Mouse (Mus musculus) kidney, adult 2 months (tissue): Measurements from ENCODE around the gene Iqsec3. TPM values are rescaled to one million over a fixed set of nuclear protein-coding genes. Genes with fewer than 3 reads are reported as not detected.

Source experiments
- DNase-seq: peaks from one replicate; pipeline ENCODE4 v3.0.0; 2021
- H3K27ac ChIP-seq: fragments of 200-500 bp; 2 replicates; pipeline ENCODE4 v1.5.1; 2012; ENCODE audit warnings: low read depth, low read length, control low read depth, inconsistent platforms; ENCODE audit not compliant: insufficient read depth
- H3K27me3 ChIP-seq: fragments of 200-500 bp; replicated peaks from 2 replicates; pipeline ENCODE4 v1.6.1; 2012; ENCODE audit warnings: mild to moderate bottlenecking, moderate library complexity, low read length, inconsistent platforms; ENCODE audit not compliant: control insufficient read depth, insufficient read depth
- H3K36me3 ChIP-seq: fragments of 200-500 bp; 2 replicates; pipeline ENCODE4 v1.6.1; 2012; ENCODE audit warnings: mild to moderate bottlenecking, moderate library complexity, low read length, inconsistent platforms; ENCODE audit not compliant: control insufficient read depth, insufficient read depth
- H3K4me1 ChIP-seq: fragments of 200-500 bp; 2 replicates; pipeline ENCODE4 v1.6.1; 2011; ENCODE audit warnings: low read length; ENCODE audit not compliant: control insufficient read depth, insufficient read depth
- H3K4me3 ChIP-seq: fragments of 200-500 bp; 2 replicates; pipeline ENCODE4 v1.5.1; 2011; ENCODE audit warnings: mild to moderate bottlenecking, low read depth, low read length, control low read depth; ENCODE audit not compliant: insufficient read depth
- CTCF ChIP-seq: fragments of 200-500 bp; conservative IDR thresholded peaks from 2 replicates; pipeline ENCODE4 v1.5.1; 2011; ENCODE audit warnings: low read depth, mild to moderate bottlenecking, control low read depth, low read length, moderate library complexity, mixed read lengths; ENCODE audit not compliant: insufficient read depth, insufficient read length
- POLR2A ChIP-seq: fragments of 200-500 bp; IDR thresholded peaks from one replicate; pipeline ENCODE4 v1.6.1; 2011; ENCODE audit warnings: low read depth, low read length, control low read depth
- WGBS: fragments of 180-500 bp; shearing (Covaris S2); methylation state at CpG from one replicate; pipeline ENCODE4 v1.1.7; 2018; 5-methylcytosine and 5-hydroxymethylcytosine counted together
- polyA plus RNA-seq: library from polyadenylated mRNA; depleted of rRNA; stranded (reverse); fragments of >200 nt; gene quantifications from 2 replicates; pipeline ENCODE4 v1.2.3, GENCODE M21; 2012

The Iqsec3 gene
- polyA plus RNA-seq, 1 experiment = 0.20 TPM

DNA sequence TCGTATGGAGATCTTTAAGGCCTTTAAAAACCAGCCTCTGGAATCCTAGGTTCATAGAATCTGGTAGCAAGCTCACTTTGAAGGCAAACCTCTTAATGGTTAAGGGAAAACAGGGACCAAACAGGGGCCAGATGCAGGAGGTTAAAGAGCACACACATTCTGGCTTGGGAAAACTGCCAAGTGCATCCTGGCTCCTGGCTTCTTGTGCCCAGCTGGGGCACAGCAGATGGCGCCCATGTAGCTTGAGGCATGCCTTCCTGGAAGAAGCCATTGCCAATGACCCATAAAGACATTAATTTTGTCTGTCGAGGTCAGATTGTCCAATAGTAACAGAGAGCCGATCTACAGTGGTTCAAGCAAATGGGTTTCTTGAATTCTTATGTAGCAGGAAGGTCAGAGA lies 109.5 kb downstream of the Iqsec3 start:
- 44% methylated on average over 4 of the region's 4 CpGs for WGBS
- peak; percentile 85 for DNase-seq
- H3K4me3 ChIP-seq = no peak overlapping the region

DNA sequence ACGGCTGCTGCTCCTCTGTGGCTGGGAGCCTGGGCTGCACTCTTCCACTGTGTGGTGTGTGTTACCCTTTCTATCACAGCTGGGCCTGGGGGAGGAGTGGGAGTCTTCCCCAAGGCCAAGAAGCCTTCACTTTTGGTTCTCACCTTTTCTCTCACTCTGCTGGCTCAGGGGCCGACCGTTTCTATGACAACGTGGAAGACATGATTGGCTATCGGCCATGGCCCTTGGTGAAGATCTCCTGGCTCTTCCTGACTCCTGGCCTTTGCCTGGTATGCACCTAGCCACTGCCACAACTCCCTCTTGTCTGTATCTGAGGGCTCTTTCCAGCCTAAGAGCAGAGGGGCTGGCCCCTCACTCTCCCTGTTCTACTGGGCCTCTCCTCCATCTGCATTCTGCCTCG lies 110.4 kb downstream of the Iqsec3 start:
- DNase-seq = no peak
- TF ChIP-seq CTCF = no peak
- no peak for TF ChIP-seq POLR2A
- Histone ChIP-seq H3K27ac (no peak overlapping the region), H3K4me3 (no peak overlapping the region), H3K36me3 (no peaks in the 10 kb centered on the region), H3K4me1 (no peaks in the 10 kb centered on the region), H3K27me3 (no peaks in the 10 kb centered on the region)
- 70% methylated on average over 6 of the region's 6 CpGs for WGBS

More for the DNA sequence above, 109.5 kb downstream of the Iqsec3 start:
- Histone ChIP-seq H3K4me1 (no peaks in the 10 kb centered on the region), H3K27me3 (no peaks in the 10 kb centered on the region), H3K36me3 (no peaks in the 10 kb centered on the region), H3K27ac (no peak overlapping the region)
- TF ChIP-seq CTCF (no peak), POLR2A (no peak)

DNA sequence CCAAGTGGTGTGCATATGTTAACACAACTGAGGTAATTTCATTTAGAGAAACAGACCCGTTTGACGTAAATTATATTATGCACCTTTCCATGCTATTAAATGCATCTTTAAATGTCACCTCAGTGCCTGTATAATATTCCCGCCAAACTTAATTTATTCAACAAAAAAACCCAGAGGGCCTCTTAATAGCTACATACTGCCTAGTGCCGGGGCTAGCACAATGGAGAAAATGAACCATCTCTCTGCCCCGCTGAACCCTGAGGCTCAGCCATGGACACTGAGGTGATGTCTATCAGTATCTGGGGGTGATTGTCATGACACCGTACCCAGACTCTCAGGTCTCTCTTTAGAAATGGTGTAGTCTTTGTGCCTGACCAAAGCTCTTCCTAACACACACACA lies 116.2 kb downstream of the Iqsec3 start:
- WGBS = 86% methylated on average over 6 of the region's 6 CpGs
- Histone ChIP-seq H3K27me3 (no peaks in the 10 kb centered on the region), H3K36me3 (no peaks in the 10 kb centered on the region), H3K4me3 (no peak overlapping the region), H3K27ac (no peak overlapping the region), H3K4me1 (no peaks in the 10 kb centered on the region)
- no peak for DNase-seq
- TF ChIP-seq POLR2A (no peak), CTCF (no peak)

DNA sequence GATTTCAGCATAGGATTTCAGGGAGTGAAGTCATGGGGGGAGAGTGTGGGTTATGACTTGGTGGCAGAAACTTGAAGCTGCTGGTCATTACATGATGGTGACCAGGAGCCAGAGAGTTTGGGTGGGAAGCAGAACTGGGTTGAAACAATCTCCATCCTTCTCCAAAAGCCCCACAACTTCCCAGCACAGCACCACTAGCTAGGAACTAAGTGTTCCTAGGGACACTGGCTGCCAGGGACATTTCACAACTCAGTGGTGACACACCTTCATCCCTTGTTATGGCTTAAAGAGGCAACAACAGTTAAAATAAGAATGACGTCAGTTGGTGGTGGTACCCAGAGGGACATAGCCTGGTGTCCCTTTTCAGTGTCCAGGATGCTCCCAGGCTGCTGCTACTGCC lies 117.4 kb downstream of the Iqsec3 start:
- no peaks in the 10 kb centered on the region for H3K36me3 ChIP-seq
- DNase-seq = no peak
- no peaks in the 10 kb centered on the region for H3K27me3 ChIP-seq
- no peak for TF ChIP-seq POLR2A
- TF ChIP-seq CTCF = no peak
- H3K27ac ChIP-seq = no peak overlapping the region
- H3K4me3 ChIP-seq = no peak overlapping the region
- 82% methylated on average over 1 of the region's 1 CpGs for WGBS
- H3K4me1 ChIP-seq = no peaks in the 10 kb centered on the region

DNA sequence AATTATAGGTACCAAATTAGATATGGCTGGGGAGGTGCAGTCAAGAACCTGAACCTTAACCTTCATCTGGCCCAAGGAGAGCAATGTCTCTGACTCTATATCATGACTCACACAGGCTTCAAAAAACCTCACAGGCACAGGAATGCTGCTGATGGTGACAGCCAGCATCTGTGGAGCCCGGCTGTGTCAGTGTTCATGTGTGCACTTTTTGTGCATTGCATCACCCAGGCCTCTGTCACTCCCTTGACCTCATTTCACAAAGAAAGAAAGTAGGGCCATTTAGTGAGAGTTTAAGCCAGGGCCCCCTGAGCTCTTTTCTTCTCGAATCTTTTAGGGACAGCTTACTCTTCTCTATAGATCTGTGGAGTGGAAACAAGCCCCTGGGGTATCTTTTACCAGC lies 121.2 kb downstream of the Iqsec3 start:
- Histone ChIP-seq H3K4me3 (no peak overlapping the region), H3K27me3 (no peaks in the 10 kb centered on the region), H3K36me3 (no peaks in the 10 kb centered on the region), H3K27ac (no peak overlapping the region), H3K4me1 (no peaks in the 10 kb centered on the region)
- TF ChIP-seq POLR2A (no peak), CTCF (no peak)
- no peak for DNase-seq
- WGBS = 41% methylated on average over 2 of the region's 2 CpGs

DNA sequence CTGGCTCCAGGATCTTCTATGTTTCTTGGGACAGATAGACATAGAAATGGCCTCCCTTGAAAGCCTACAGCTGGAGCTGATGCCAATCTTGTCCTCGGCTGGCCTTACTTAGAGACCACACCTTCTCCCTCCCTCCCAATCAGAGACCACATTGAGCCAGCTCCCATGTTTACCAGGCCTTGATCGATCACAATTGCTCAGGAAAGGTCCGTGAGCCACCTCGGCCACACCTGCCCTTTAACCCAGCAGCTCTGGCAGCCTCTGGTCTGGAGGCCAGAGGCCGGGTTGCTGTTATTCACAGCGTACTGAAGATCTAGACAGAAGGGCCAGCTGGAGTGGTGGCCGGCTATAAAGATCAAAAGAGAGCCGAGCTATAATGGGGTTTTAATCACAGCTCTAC lies 127.0 kb downstream of the Iqsec3 start:
- Histone ChIP-seq H3K4me3 (no peak overlapping the region), H3K36me3 (no peaks in the 10 kb centered on the region), H3K27me3 (no peaks in the 10 kb centered on the region), H3K27ac (no peak overlapping the region), H3K4me1 (no peaks in the 10 kb centered on the region)
- TF ChIP-seq CTCF = no peak
- no peak for DNase-seq
- WGBS = 59% methylated on average over 8 of the region's 8 CpGs

DNA sequence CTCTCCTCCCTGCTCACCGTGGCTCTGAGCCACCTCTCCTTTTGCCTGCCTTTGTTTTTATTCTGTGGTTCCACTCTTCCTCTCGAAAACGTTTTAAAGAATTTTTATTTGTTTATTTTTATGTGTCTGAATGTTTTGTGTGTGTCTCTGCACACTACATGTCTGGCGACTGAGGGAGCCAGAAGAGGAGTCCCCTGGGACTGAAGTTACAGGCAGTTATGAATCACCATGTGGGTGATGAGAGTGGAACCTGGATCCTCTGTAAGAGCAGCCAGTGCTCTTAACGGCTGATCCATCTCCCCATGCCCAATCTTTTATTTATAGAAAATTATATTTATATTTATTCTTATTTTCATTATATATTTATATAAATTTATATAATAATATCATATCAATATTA lies 129.1 kb downstream of the Iqsec3 start:
- no peaks in the 10 kb centered on the region for H3K4me1 ChIP-seq
- WGBS = 38% methylated on average over 5 of the region's 5 CpGs
- no peak for TF ChIP-seq CTCF
- TF ChIP-seq POLR2A = no peak
- H3K36me3 ChIP-seq = no peaks in the 10 kb centered on the region
- peak overlapping the region; percentile 24; the same call in 1 of the 2 replicates for H3K4me3 ChIP-seq
- H3K27me3 ChIP-seq = no peaks in the 10 kb centered on the region
- DNase-seq = no peak
- no peak overlapping the region; the same call in 1 of the 2 replicates for H3K27ac ChIP-seq

DNA sequence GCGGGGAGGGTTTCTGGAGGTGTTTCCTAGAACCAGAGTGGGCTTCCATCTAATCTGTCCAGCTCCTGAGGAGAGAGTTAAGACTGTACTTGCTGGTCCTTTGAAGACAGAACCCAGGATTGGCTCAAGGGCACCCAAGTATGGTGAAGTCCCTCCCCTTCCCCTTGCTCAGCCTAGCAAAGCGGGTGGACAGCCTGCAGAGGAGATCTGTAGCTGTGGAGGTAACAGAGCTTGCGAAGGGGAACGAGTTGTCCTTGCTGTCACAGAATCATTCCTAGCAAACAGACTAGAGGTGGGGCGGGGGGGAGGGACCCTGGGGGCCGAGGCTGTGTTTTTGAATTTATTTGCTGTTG lies 129.7 kb downstream of the Iqsec3 start:
- no peak for TF ChIP-seq CTCF
- TF ChIP-seq POLR2A = no peak
- peak; percentile 37 for DNase-seq
- peak overlapping the region; percentile 4; the same call in 1 of the 2 replicates for H3K4me3 ChIP-seq
- no peaks in the 10 kb centered on the region for H3K4me1 ChIP-seq
- H3K27ac ChIP-seq = no peak overlapping the region
- H3K36me3 ChIP-seq = no peaks in the 10 kb centered on the region
- WGBS = 24% methylated on average over 6 of the region's 6 CpGs
- H3K27me3 ChIP-seq = no peaks in the 10 kb centered on the region
